13 mouse cellular contexts compared by ENCODE assay signal in genomic region chr3:51636700-51637099, GRCm38 (mm10). TPM values are rescaled to one million over a fixed set of nuclear protein-coding genes. Genes with fewer than 3 reads are reported as not detected.
DNase-seq lines count a peak whose midpoint lies in the region; ATAC-seq and TF ChIP-seq lines count a peak whose summit lies in the region.
"Had no signal": no experiment of that assay in that cellular context is flagged by ENCODE, and none has a peak within 500 bp of the region (broad histone marks: within the 10 kb centered on the region; RNA-seq: fewer than 3 reads in every experiment).

No protein-coding gene starts in this region.

- no peak for TF ChIP-seq RAD21 in CH12.LX (IDR thresholded peaks at IDR 0.05; ENCODE audit: low read depth, low read length)

- no peak for ATAC-seq in liver, embryonic 13.5 days (ENCODE audit: low read depth)
- ATAC-seq in hindbrain, embryonic 13.5 days (ENCODE audit: low FRiP score): no peak

- peaks cover 9 to 46% of the 10 kb centered on the region in 2 experiments for H3K4me1 ChIP-seq in CH12.LX (ENCODE audit: control insufficient read depth in 1 of 2, insufficient read depth in 2 of 2)
- H3K4me1 ChIP-seq in liver, embryonic 13.5 days (replicated peaks): peaks cover 23% of the 10 kb centered on the region
- 0 out of 2 replicates have a peak, but pooled peaks cover 3% of the 10 kb centered on the region for H3K4me1 ChIP-seq in hindbrain, embryonic 13.5 days (replicated peaks)
- 0 out of 2 replicates have a peak, but pooled peaks cover under 1% of the 10 kb centered on the region for H3K4me1 ChIP-seq in hindbrain, embryonic 10.5 days (replicated peaks)
- H3K4me1 ChIP-seq: embryonic facial prominence, embryonic 12.5 days had no signal

- peaks cover 9% of the 10 kb centered on the region for H3K9me3 ChIP-seq in CH12.LX (replicated peaks; ENCODE audit: low read length)
- H3K9me3 ChIP-seq in liver, embryonic 13.5 days (replicated peaks): peaks cover 4% of the 10 kb centered on the region; the same call in 1 of the 2 replicates
- H3K9me3 ChIP-seq in hindbrain, embryonic 13.5 days: no peaks in the 10 kb centered on the region
- H3K9me3 ChIP-seq in hindbrain, embryonic 10.5 days: 0 out of 2 replicates have a peak, but pooled peaks cover 7% of the 10 kb centered on the region
- H3K9me3 ChIP-seq: embryonic facial prominence, embryonic 12.5 days had no signal

- no peak; the same call in 1 of the 2 replicates for TF ChIP-seq EP300 in CH12.LX (IDR thresholded peaks at IDR 0.05; ENCODE audit: low read length)

- H3K36me3 ChIP-seq in CH12.LX (replicated peaks in 1 of 2; ENCODE audit: control insufficient read depth in 1 of 2, insufficient read depth in 1 of 2, low read length in 1 of 2): no peaks in the 10 kb centered on the region
- H3K36me3 ChIP-seq in liver, embryonic 13.5 days: no peaks in the 10 kb centered on the region
- H3K36me3 ChIP-seq in hindbrain, embryonic 13.5 days: no peaks in the 10 kb centered on the region
- no peaks in the 10 kb centered on the region for H3K36me3 ChIP-seq in hindbrain, embryonic 10.5 days
- H3K36me3 ChIP-seq: embryonic facial prominence, embryonic 12.5 days had no signal

- in situ Hi-C loops in CH12.LX (cut with MboI; ENCODE audit: low pct_ligation_motif_present, low pct_unique_long_range_greater_than_20kb, low sequenced_read_pairs): no loop called here

- peak overlapping the region; percentile 92 for H3K27ac ChIP-seq in CH12.LX (ENCODE audit: insufficient read depth, low read depth)
- no peak overlapping the region for H3K27ac ChIP-seq in liver, embryonic 13.5 days
- H3K27ac ChIP-seq in hindbrain, embryonic 13.5 days: no peak overlapping the region
- no peak overlapping the region for H3K27ac ChIP-seq in hindbrain, embryonic 10.5 days
- H3K27ac ChIP-seq: embryonic facial prominence, embryonic 12.5 days had no signal

- TF ChIP-seq CTCF in CH12.LX (conservative IDR thresholded peaks at IDR 0.05 in 1 of 2, IDR thresholded peaks at IDR 0.05 in 1 of 2; ENCODE audit: low read depth in 2 of 2, low read length in 2 of 2): no peak

- 47% methylated on average over 20 of the region's 20 CpGs for WGBS in liver, embryonic 13.5 days (ENCODE audit: insufficient replicate concordance)
- WGBS in hindbrain, embryonic 13.5 days: 91% methylated on average over 20 of the region's 20 CpGs
- 92% methylated on average over 20 of the region's 20 CpGs for WGBS in hindbrain, embryonic 10.5 days

- intact Hi-C loops in heart, postnatal 25 days (cut with DNase I): no loop called here

- H3K4me3 ChIP-seq in CH12.LX (replicated peaks in 1 of 3; ENCODE audit: low read depth in 2 of 3, low read length in 2 of 3, poor library complexity in 1 of 3): peak overlapping the region; percentile 30 to 52 (median 50)
- H3K4me3 ChIP-seq in liver, embryonic 13.5 days (replicated peaks): peak overlapping the region; percentile 40
- H3K4me3 ChIP-seq in hindbrain, embryonic 13.5 days: no peak overlapping the region
- no peak overlapping the region for H3K4me3 ChIP-seq in hindbrain, embryonic 10.5 days
- H3K4me3 ChIP-seq: embryonic facial prominence, embryonic 12.5 days had no signal

- TF ChIP-seq POLR2A in CH12.LX (IDR thresholded peaks at IDR 0.05; ENCODE audit: low read depth, low read length): peak; percentile 62

- H3K27me3 ChIP-seq in CH12.LX (replicated peaks): no peaks in the 10 kb centered on the region
- no peaks in the 10 kb centered on the region for H3K27me3 ChIP-seq in liver, embryonic 13.5 days
- H3K27me3 ChIP-seq in hindbrain, embryonic 13.5 days: no peaks in the 10 kb centered on the region
- no peaks in the 10 kb centered on the region for H3K27me3 ChIP-seq in hindbrain, embryonic 10.5 days (ENCODE audit: insufficient read depth, poor library complexity, severe bottlenecking)
- H3K27me3 ChIP-seq: embryonic facial prominence, embryonic 12.5 days had no signal

- H3K79me2 ChIP-seq in CH12.LX (replicated peaks; ENCODE audit: control insufficient read depth, extremely low read depth, insufficient read depth, poor library complexity, severe bottlenecking): no peaks in the 10 kb centered on the region

- H3K9ac ChIP-seq in CH12.LX (ENCODE audit: insufficient read depth, low read depth): peak overlapping the region; percentile 73
- H3K9ac ChIP-seq in liver, embryonic 13.5 days: no peak overlapping the region
- no peak overlapping the region for H3K9ac ChIP-seq in hindbrain, embryonic 13.5 days
- H3K9ac ChIP-seq: embryonic facial prominence, embryonic 12.5 days had no signal

- dilution Hi-C loops in CH12.LX (cut with MboI; ENCODE audit: extremely low pct_ligation_motif_present, extremely low pct_unique_long_range_greater_than_20kb, low sequenced_read_pairs): no loop called here

- H3K4me2 ChIP-seq in CH12.LX (ENCODE audit: insufficient read depth, low read depth, poor library complexity, severe bottlenecking): peak overlapping the region; percentile 52
- H3K4me2 ChIP-seq in liver, embryonic 13.5 days: peak overlapping the region; percentile 45
- H3K4me2 ChIP-seq in hindbrain, embryonic 13.5 days: no peak overlapping the region
- H3K4me2 ChIP-seq: embryonic facial prominence, embryonic 12.5 days; midbrain, embryonic 11.5 days had no signal

- DNase-seq in heart, adult 18-20 months: peak; percentile 17 to 20
- DNase-seq in heart, postnatal 25 days (ENCODE audit: low spot score): no peak
- peak; percentile 74 for DNase-seq in CH12.LX (ENCODE audit: extremely low read depth)
- no peak for DNase-seq in liver, embryonic 13.5 days
- DNase-seq in natural killer cell, adult 2 months (ENCODE audit: low spot score in 2 of 2): peak; percentile 53 to 60
- no peak for DNase-seq in adrenal gland, adult 2 months
- DNase-seq in hindbrain, embryonic 10.5 days (ENCODE audit: low spot score): no peak
- DNase-seq: adrenal gland, postnatal 36 days; heart, postnatal 4 days; layer of hippocampus, adult 9-11 months had no signal

TF ChIP-seq in CH12.LX, 34 proteins besides CTCF, POLR2A, EP300 and RAD21:
- TF ChIP-seq NELFE (IDR thresholded peaks at IDR 0.05; ENCODE audit: low read depth, low read length): peak; percentile 20; the same call in 1 of the 2 replicates
- TF ChIP-seq MAZ (IDR thresholded peaks at IDR 0.05; ENCODE audit: low read depth, low read length): no peak
- no peak; the same call in 1 of the 2 replicates for TF ChIP-seq IRF4 (IDR thresholded peaks at IDR 0.05; ENCODE audit: low read depth, low read length)
- peak; percentile 69 for TF ChIP-seq BHLHE40 (IDR thresholded peaks at IDR 0.05; ENCODE audit: low read depth, low read length)
- peak; percentile 30; the same call in 1 of the 2 replicates for TF ChIP-seq ETS1 (conservative IDR thresholded peaks at IDR 0.05; ENCODE audit: low read depth, low read length)
- TF ChIP-seq USF2 (conservative IDR thresholded peaks at IDR 0.05; ENCODE audit: low read depth, low read length): no peak
- TF ChIP-seq ZNF384 (IDR thresholded peaks at IDR 0.05; ENCODE audit: low read depth, low read length): no peak
- TF ChIP-seq MEF2A (IDR thresholded peaks at IDR 0.05; ENCODE audit: borderline replicate concordance, low read depth, low read length): no peak
- TF ChIP-seq SMC3 (IDR thresholded peaks at IDR 0.05; ENCODE audit: low read depth, low read length): no peak; the same call in 1 of the 2 replicates
- TF ChIP-seq CHD2 (IDR thresholded peaks at IDR 0.05; ENCODE audit: low read length): no peak
- TF ChIP-seq SIN3A (IDR thresholded peaks at IDR 0.05; ENCODE audit: low read length): peak; percentile 42; the same call in 1 of the 2 replicates
- TF ChIP-seq MYC (IDR thresholded peaks at IDR 0.05; ENCODE audit: low read depth, low read length): no peak
- TF ChIP-seq MXI1 (IDR thresholded peaks at IDR 0.05; ENCODE audit: low read depth, low read length): peak; percentile 26; the same call in 1 of the 2 replicates
- peak; percentile 62; the same call in 1 of the 2 replicates for TF ChIP-seq TCF12 (IDR thresholded peaks at IDR 0.05; ENCODE audit: low read depth, low read length)
- TF ChIP-seq NRF1 (IDR thresholded peaks at IDR 0.05; ENCODE audit: low read depth, low read length): no peak
- no peak; the same call in 1 of the 2 replicates for TF ChIP-seq HCFC1 (IDR thresholded peaks at IDR 0.05; ENCODE audit: low read depth, low read length)
- TF ChIP-seq GABPA (IDR thresholded peaks at IDR 0.05; ENCODE audit: insufficient replicate concordance, low read depth, low read length): no peak
- no peak for TF ChIP-seq PAX5 (IDR thresholded peaks at IDR 0.05; ENCODE audit: low read length)
- 0 out of 2 replicates have a peak, but pooled peaks have one; percentile 47 for TF ChIP-seq ZMIZ1 (IDR thresholded peaks at IDR 0.05; ENCODE audit: low read depth, low read length)
- no peak for TF ChIP-seq USF1 (IDR thresholded peaks at IDR 0.05; ENCODE audit: low read depth, low read length)
- no peak for TF ChIP-seq MAX (IDR thresholded peaks at IDR 0.05; ENCODE audit: low read length)
- 0 out of 2 replicates have a peak, but pooled peaks have one; percentile 53 for TF ChIP-seq TBP (conservative IDR thresholded peaks at IDR 0.05; ENCODE audit: low read depth, low read length)
- TF ChIP-seq ZC3H11A (IDR thresholded peaks at IDR 0.05; ENCODE audit: low read depth, low read length): no peak
- TF ChIP-seq ELF1 (IDR thresholded peaks at IDR 0.05; ENCODE audit: low read depth, low read length): peak; percentile 84
- TF ChIP-seq POLR2AphosphoS2 (IDR thresholded peaks at IDR 0.05; ENCODE audit: low read depth, low read length): peak; percentile 34; the same call in 1 of the 2 replicates
- no peak for TF ChIP-seq UBTF (IDR thresholded peaks at IDR 0.05; ENCODE audit: low read depth, low read length)
- TF ChIP-seq RCOR1 (conservative IDR thresholded peaks at IDR 0.05; ENCODE audit: low read depth, low read length): no peak
- TF ChIP-seq KAT2A (IDR thresholded peaks at IDR 0.05; ENCODE audit: insufficient replicate concordance, low read length): no peak
- TF ChIP-seq MAFK (IDR thresholded peaks at IDR 0.05; ENCODE audit: insufficient replicate concordance, low read length): no peak
TF ChIP-seq in CH12.LX: peak in this region for 10.

RNA-seq across cellular contexts. Expression of gene Mgst2, which starts 23.5 kb away (rescaled TPM):
- 1 to 10 TPM in 1 of 2 experiments, under 1 TPM in 1; 0.65 to 2.5 TPM for total RNA-seq in heart, adult 18-20 months (2021)
- total RNA-seq in heart, postnatal 25 days (2021): under 1 TPM; 0.48 to 0.60 TPM
- total RNA-seq in CH12.LX (2012; rRNA removed) (48.8 and 51.4 TPM in 2 replicates), CH12.LX (2014; rRNA removed) (62.7 and 76.0 TPM in 2 replicates)
- polyA plus RNA-seq in CH12.LX (2012; ENCODE audit: insufficient read length, low read depth): 131 and 147 TPM in 2 replicates
- 16.5 and 18.8 TPM in 2 replicates for polyA plus RNA-seq in liver, embryonic 13.5 days (2015; fragmentation: Nextera tagmentation; extraction: Ambion mirVana)
- polyA plus RNA-seq in hindbrain, embryonic 13.5 days (2015; fragmentation: Nextera tagmentation; extraction: Ambion mirVana): 0.49 and 0.64 TPM in 2 replicates
- total RNA-seq in adrenal gland, adult 2 months (2021): 100 to 1,000 TPM; 189 to 200 TPM
- 2.6 and 3.3 TPM in 2 replicates for polyA plus RNA-seq in adrenal gland, adult 2 months (2012; rRNA removed)
- 0.42 TPM in 1 of 2 replicates, not detected in the other for polyA plus RNA-seq in hindbrain, embryonic 10.5 days (2016; fragmentation: Nextera tagmentation; extraction: Ambion mirVana)
- polyA plus RNA-seq: midbrain, embryonic 11.5 days had no signal

Comparison
In these comparisons a context has a peak if more than half of its experiments do, and no peak if none do; other contexts are left out.
1. DNase-seq: peak in heart, adult 18-20 months (2 of 2), CH12.LX (single experiment) and natural killer cell, adult 2 months (2 of 2); none in heart, postnatal 25 days (single experiment), liver, embryonic 13.5 days (single experiment), adrenal gland, adult 2 months (single experiment) and hindbrain, embryonic 10.5 days (single experiment).
2. H3K4me3 ChIP-seq: peak in CH12.LX (3 of 3) and liver, embryonic 13.5 days (single experiment); none in hindbrain, embryonic 13.5 days (single experiment) and hindbrain, embryonic 10.5 days (single experiment).